Mouse (Mus musculus): ENCODE measurements around the gene Aldh18a1.

DNA sequence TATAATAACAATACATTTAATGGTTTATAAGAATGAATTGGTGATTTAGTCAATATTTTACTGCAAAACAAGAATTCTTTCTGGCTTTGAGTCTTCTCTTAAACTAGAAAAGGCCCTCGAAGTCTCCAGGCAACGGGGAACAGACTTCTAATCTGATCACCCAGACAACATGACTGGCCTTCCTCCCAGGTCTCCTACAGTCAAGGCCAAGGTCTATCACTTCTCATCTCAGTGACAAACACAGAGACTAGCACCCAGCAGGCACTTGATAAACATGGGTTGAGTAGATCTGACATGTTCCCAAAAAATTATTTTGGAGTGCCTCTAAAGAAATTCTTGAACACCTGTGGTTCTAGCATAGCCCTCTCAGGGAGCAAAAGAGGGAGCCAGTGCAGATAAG is 57.9 kb downstream of the Aldh18a1 start:
- TF ChIP-seq POLR2A (IDR thresholded peaks at IDR 0.05; ENCODE audit: low read depth, low read length) (no peak), CTCF (IDR thresholded peaks at IDR 0.05; ENCODE audit: borderline replicate concordance, insufficient read depth, low read length) (no peak)

All from embryonic fibroblast, embryonic 13.5 days (primary cell).